Mouse (Mus musculus): ENCODE measurements around the gene St6galnac3.

GRCm38 (mm10) chr3:153488931-153489330 lies 236.0 kb downstream of the St6galnac3 start:
- TF ChIP-seq CTCF (IDR thresholded peaks at IDR 0.05; ENCODE audit: extremely low read depth, insufficient read depth, low read length) (no peak), POLR2A (IDR thresholded peaks at IDR 0.05; ENCODE audit: extremely low read depth, insufficient read depth, low read length) (no peak)
